Mouse (Mus musculus): Measurements from ENCODE around the gene Pkm.

DNA sequence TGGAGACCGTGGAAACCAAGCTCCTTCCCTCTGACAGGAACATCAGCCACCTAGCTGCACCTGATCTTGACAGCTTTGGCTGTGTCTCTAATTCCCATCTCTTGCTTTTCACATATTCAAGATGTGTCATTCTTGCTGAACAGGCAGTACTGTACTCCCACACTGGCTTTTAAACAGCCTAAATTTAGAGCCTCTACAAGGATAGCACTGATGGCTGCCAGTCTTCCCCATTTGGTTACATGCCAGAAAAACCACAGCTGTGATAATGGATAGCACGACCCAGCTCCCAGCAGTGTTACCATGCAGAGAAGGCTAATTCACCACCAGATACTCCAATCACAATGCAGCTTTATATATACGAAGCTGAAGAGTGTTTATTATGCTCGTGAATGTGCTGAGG, 11.1 kb downstream of the Pkm start:
- no peak for TF ChIP-seq CTCF (IDR thresholded peaks at IDR 0.05)
- no peak for TF ChIP-seq EP300 (IDR thresholded peaks at IDR 0.05)

Data from lung, postnatal 0 days (tissue).